Mouse (Mus musculus) embryonic facial prominence, embryonic 10.5 days (tissue): ENCODE results near the gene Resp18. TPM values are rescaled to one million over a fixed set of nuclear protein-coding genes. Genes with fewer than 3 reads are reported as not detected.

Experiments used
- DNase-seq: peaks from one replicate; pipeline ENCODE4 v3.0.0-alpha.2; 2017; ENCODE audit warnings: low spot score
- H3K27ac ChIP-seq: fragments of 300-500 bp; sonication (generic); replicated peaks from 2 replicates; pipeline ENCODE4 v1.5.1; 2016; ENCODE audit warnings: mild to moderate bottlenecking
- H3K27me3 ChIP-seq: fragments of 300-500 bp; sonication (generic); replicated peaks from 2 replicates; pipeline ENCODE4 v1.6.1; 2016; ENCODE audit warnings: low read depth, mild to moderate bottlenecking; ENCODE audit not compliant: poor library complexity, severe bottlenecking
- H3K36me3 ChIP-seq: fragments of 300-500 bp; sonication (generic); replicated peaks from 2 replicates; pipeline ENCODE4 v1.6.1; 2016; ENCODE audit warnings: mild to moderate bottlenecking, moderate library complexity
- H3K4me1 ChIP-seq: fragments of 300-500 bp; sonication (generic); 2 replicates; pipeline ENCODE4 v1.6.1; 2016
- H3K4me3 ChIP-seq: fragments of 300-500 bp; sonication (generic); 2 replicates; pipeline ENCODE4 v1.5.1; 2016; ENCODE audit warnings: mild to moderate bottlenecking, moderate library complexity
- H3K9me3 ChIP-seq: fragments of 300-500 bp; sonication (generic); 2 replicates; pipeline ENCODE4 v1.6.1; 2016; ENCODE audit warnings: mild to moderate bottlenecking
- whole genome bisulfite sequencing: fragments of 180-500 bp; shearing (Covaris S2); methylation state at CpG from one replicate; pipeline ENCODE4 v1.1.7; 2016; 5-methylcytosine and 5-hydroxymethylcytosine counted together
- polyA plus RNA-seq: library from polyadenylated mRNA; unstranded; fragments of >200 nt; fragmentation: Nextera tagmentation; extraction: Ambion mirVana; gene quantifications from 2 replicates; pipeline ENCODE4 v1.2.1, GENCODE M21; 2016

Gene Resp18
- polyA plus RNA-seq, 1 experiment from 2014 or later = 1.9 TPM

GRCm38 (mm10) chr1:75261278-75261677 is 16.9 kb downstream of the Resp18 start:
- Histone ChIP-seq H3K4me3 (no peak overlapping the region), H3K4me1 (peaks cover 15% of the 10 kb centered on the region), H3K27ac (no peak overlapping the region), H3K27me3 (peaks cover 58% of the 10 kb centered on the region), H3K9me3 (no peaks in the 10 kb centered on the region), H3K36me3 (no peaks in the 10 kb centered on the region)
- DNase-seq = no peak

DNA sequence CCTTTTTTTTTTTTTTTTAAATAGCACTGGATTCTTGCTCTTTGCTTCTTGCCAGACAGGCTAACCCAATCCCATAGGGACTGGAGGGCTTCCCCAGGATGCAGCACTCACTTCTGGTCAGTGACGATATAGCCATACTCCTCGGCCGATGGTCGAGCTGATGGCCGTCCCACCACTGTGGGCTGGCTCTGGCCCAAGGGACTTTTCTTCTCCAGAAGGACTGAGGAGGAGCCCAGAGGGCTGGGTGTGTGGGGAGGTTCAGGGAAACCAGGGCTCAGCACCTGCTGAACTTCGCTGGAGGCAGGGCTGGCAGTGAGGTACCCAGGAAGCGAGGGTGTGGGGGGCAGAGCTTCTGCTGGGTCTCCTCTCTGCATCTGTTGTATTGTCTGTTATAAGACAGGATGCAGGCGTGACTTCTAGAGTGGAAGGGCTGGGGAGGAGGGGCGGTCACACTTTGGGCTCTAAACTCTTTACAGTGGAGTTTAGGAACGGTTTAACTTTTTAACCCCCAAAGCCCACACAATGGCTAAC is 22.6 kb downstream of the Resp18 start:
- H3K27me3 ChIP-seq = peaks cover 21% of the 10 kb centered on the region
- H3K27ac ChIP-seq = no peak overlapping the region
- H3K9me3 ChIP-seq = no peaks in the 10 kb centered on the region
- no peak for DNase-seq
- 74% methylated on average over 10 of the region's 10 CpGs for WGBS
- no peaks in the 10 kb centered on the region for H3K36me3 ChIP-seq
- no peak overlapping the region for H3K4me3 ChIP-seq
- H3K4me1 ChIP-seq = peaks cover 11% of the 10 kb centered on the region

DNA sequence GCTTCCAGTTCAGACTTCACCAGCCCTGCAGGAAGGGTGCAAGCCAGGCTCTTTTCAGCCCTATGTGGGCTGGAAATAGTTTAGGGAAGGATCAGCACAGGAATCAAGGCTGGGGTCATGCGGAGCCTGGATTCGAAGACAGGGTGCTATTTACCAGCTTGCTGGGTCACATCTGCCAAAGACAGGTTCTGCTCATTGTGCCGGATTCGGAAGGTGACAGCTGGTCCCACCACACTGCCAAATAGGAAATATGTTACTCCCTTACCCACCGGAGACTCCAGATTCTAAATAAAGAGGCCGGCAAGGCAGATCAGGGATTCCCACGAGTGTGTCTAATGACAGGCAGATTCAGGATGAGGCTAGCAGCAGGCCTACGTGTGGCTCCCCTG is 23.6 kb downstream of the Resp18 start:
- WGBS = 81% methylated on average over 8 of the region's 8 CpGs
- Histone ChIP-seq H3K27me3 (peaks cover 19% of the 10 kb centered on the region), H3K4me3 (no peak overlapping the region), H3K9me3 (no peaks in the 10 kb centered on the region), H3K36me3 (no peaks in the 10 kb centered on the region), H3K4me1 (peaks cover 15% of the 10 kb centered on the region), H3K27ac (no peak overlapping the region)
- no peak for DNase-seq

- WGBS = 64% methylated on average over 16 of the region's 16 CpGs
- Histone ChIP-seq H3K27me3 (peaks cover 19% of the 10 kb centered on the region), H3K4me3 (no peak overlapping the region), H3K4me1 (peaks cover 15% of the 10 kb centered on the region), H3K36me3 (no peaks in the 10 kb centered on the region), H3K9me3 (no peaks in the 10 kb centered on the region), H3K27ac (no peak overlapping the region)
- DNase-seq = peak; percentile 80
These were observed 24.2 kb downstream of the Resp18 start for GRCm38 (mm10) chr1:75253849-75254624.

DNA sequence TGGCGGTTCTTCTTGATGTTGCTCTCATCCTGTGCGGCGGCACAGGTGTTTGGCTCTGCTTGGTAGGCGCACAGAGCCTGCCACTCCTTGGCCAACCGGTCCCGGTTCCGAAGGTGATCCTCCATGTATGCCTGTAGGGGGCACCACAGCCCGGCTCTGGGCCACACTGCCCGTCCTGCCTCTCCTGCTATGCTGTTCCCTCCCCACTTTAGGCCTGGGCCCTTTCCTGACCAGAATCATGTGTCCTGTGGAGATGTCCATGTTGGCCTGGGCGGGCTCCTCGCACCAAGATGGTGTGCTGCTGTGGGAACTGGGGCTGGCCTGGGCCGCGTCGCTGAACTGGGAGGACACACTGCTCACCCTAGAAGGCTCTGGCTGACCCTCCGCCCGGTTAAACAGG is 25.2 kb downstream of the Resp18 start:
- H3K9me3 ChIP-seq = no peaks in the 10 kb centered on the region
- no peak overlapping the region for H3K4me3 ChIP-seq
- H3K36me3 ChIP-seq = no peaks in the 10 kb centered on the region
- DNase-seq = no peak
- peaks cover 19% of the 10 kb centered on the region for H3K27me3 ChIP-seq
- no peak overlapping the region for H3K27ac ChIP-seq
- peaks cover 21% of the 10 kb centered on the region for H3K4me1 ChIP-seq
- 76% methylated on average over 16 of the region's 16 CpGs for WGBS

GRCm38 (mm10) chr1:75252308-75252707 is 25.9 kb downstream of the Resp18 start:
- 68% methylated on average over 13 of the region's 13 CpGs for WGBS
- H3K9me3 ChIP-seq = no peaks in the 10 kb centered on the region
- no peak overlapping the region for H3K27ac ChIP-seq
- H3K4me3 ChIP-seq = no peak overlapping the region
- DNase-seq = no peak
- H3K27me3 ChIP-seq = peaks cover 19% of the 10 kb centered on the region
- H3K4me1 ChIP-seq = peaks cover 28% of the 10 kb centered on the region
- no peaks in the 10 kb centered on the region for H3K36me3 ChIP-seq

- peaks cover 19% of the 10 kb centered on the region for H3K27me3 ChIP-seq
- H3K27ac ChIP-seq = no peak overlapping the region
- H3K4me1 ChIP-seq = peaks cover 32% of the 10 kb centered on the region
- no peaks in the 10 kb centered on the region for H3K36me3 ChIP-seq
- no peaks in the 10 kb centered on the region for H3K9me3 ChIP-seq
- WGBS = 7% methylated on average over 22 of the region's 22 CpGs
- DNase-seq = peak; percentile 86
- H3K4me3 ChIP-seq = peak overlapping the region; percentile 37
These were observed 26.9 kb downstream of the Resp18 start for GRCm38 (mm10) chr1:75251112-75251970.

GRCm38 (mm10) chr1:75250498-75250897 is 27.7 kb downstream of the Resp18 start:
- no peak for DNase-seq
- H3K27me3 ChIP-seq = peaks cover 19% of the 10 kb centered on the region
- H3K4me3 ChIP-seq = no peak overlapping the region
- no peaks in the 10 kb centered on the region for H3K9me3 ChIP-seq
- 53% methylated on average over 3 of the region's 3 CpGs for WGBS
- H3K27ac ChIP-seq = no peak overlapping the region
- H3K36me3 ChIP-seq = no peaks in the 10 kb centered on the region
- peaks cover 32% of the 10 kb centered on the region for H3K4me1 ChIP-seq

GRCm38 (mm10) chr1:75248041-75248772 is 30.0 kb downstream of the Resp18 start:
- no peak overlapping the region for H3K4me3 ChIP-seq
- H3K36me3 ChIP-seq = peaks cover 14% of the 10 kb centered on the region
- H3K27me3 ChIP-seq = peaks cover 17% of the 10 kb centered on the region
- WGBS = 53% methylated on average over 9 of the region's 9 CpGs
- no peak overlapping the region; the same call in 1 of the 2 replicates for H3K27ac ChIP-seq
- no peak for DNase-seq
- no peaks in the 10 kb centered on the region for H3K9me3 ChIP-seq
- H3K4me1 ChIP-seq = peaks cover 35% of the 10 kb centered on the region

GRCm38 (mm10) chr1:75247071-75247930 is 30.9 kb downstream of the Resp18 start:
- no peak for DNase-seq
- Histone ChIP-seq H3K4me1 (peaks cover 35% of the 10 kb centered on the region), H3K27ac (peak overlapping the region; percentile 44; the same call in 1 of the 2 replicates), H3K36me3 (peaks cover 19% of the 10 kb centered on the region), H3K27me3 (peaks cover 8% of the 10 kb centered on the region), H3K9me3 (no peaks in the 10 kb centered on the region), H3K4me3 (no peak overlapping the region)
- 79% methylated on average over 16 of the region's 16 CpGs for WGBS

DNA sequence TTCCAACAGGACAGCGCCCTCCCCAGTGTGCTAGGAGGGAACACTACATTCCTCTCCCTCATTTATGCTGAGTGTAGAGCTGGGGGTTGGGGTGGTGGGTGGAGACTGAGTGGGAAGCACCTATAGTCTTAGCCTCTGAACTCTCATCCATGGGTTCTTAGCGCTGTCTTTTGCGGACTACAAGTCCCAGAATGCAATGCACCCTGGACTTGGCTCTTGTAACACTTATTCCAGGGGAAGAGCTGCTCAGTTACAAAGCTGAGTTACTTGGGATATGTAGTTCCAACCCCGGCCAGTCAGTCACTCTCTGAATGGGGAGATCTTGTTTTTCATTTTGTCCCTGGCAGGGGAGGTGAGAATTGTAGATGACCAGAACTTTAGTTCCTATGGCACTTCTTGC is 33.4 kb downstream of the Resp18 start:
- Histone ChIP-seq H3K27ac (no peak overlapping the region), H3K4me1 (peaks cover 21% of the 10 kb centered on the region), H3K27me3 (no peaks in the 10 kb centered on the region), H3K36me3 (peaks cover 31% of the 10 kb centered on the region), H3K4me3 (no peak overlapping the region), H3K9me3 (no peaks in the 10 kb centered on the region)
- 19% methylated on average over 4 of the region's 4 CpGs for WGBS
- DNase-seq = peak; percentile 36
